Mouse (Mus musculus): Measurements from ENCODE around the gene Ybx1. TPM values are rescaled to one million over a fixed set of nuclear protein-coding genes. Genes with fewer than 3 reads are reported as not detected.

Gene Ybx1
- polyA plus RNA-seq, 1 experiment: 182 TPM

- 63% methylated on average over 5 of the region's 5 CpGs for WGBS
- TF ChIP-seq POLR2A (IDR thresholded peaks at IDR 0.05; ENCODE audit: borderline replicate concordance, insufficient read depth, low read length) (no peak), CTCF (IDR thresholded peaks at IDR 0.05; ENCODE audit: borderline replicate concordance, insufficient read depth, low read depth, low read length) (no peak)
- no peaks in the 10 kb centered on the region for H3K27me3 ChIP-seq (ENCODE audit: control insufficient read depth, insufficient read depth, low read length)
- no peak overlapping the region for H3K4me3 ChIP-seq (replicated peaks; ENCODE audit: insufficient read depth, low read depth, low read length)
- no peak for DNase-seq
- no peaks in the 10 kb centered on the region for H3K4me1 ChIP-seq (ENCODE audit: control insufficient read depth, insufficient read depth, low read length)
- no peak overlapping the region for H3K27ac ChIP-seq (ENCODE audit: insufficient read depth, low read length)
These were observed 11.0 kb upstream of the Ybx1 start for GRCm38 (mm10) chr4:119305418-119305817.

GRCm38 (mm10) chr4:119303291-119303690 is 8.9 kb upstream of the Ybx1 start:
- no peaks in the 10 kb centered on the region for H3K4me1 ChIP-seq (ENCODE audit: control insufficient read depth, insufficient read depth, low read length)
- 93% methylated on average over 8 of the region's 8 CpGs for WGBS
- no peak overlapping the region for H3K27ac ChIP-seq (ENCODE audit: insufficient read depth, low read length)
- DNase-seq: no peak
- H3K27me3 ChIP-seq (ENCODE audit: control insufficient read depth, insufficient read depth, low read length): no peaks in the 10 kb centered on the region
- no peak overlapping the region for H3K4me3 ChIP-seq (replicated peaks; ENCODE audit: insufficient read depth, low read depth, low read length)
- no peak for TF ChIP-seq CTCF (IDR thresholded peaks at IDR 0.05; ENCODE audit: borderline replicate concordance, insufficient read depth, low read depth, low read length)
- TF ChIP-seq POLR2A (IDR thresholded peaks at IDR 0.05; ENCODE audit: borderline replicate concordance, insufficient read depth, low read length): no peak

- no peak for DNase-seq
- no peaks in the 10 kb centered on the region for H3K4me1 ChIP-seq (ENCODE audit: control insufficient read depth, insufficient read depth, low read length)
- 62% methylated on average over 3 of the region's 3 CpGs for WGBS
- no peaks in the 10 kb centered on the region for H3K27me3 ChIP-seq (ENCODE audit: control insufficient read depth, insufficient read depth, low read length)
- H3K4me3 ChIP-seq (replicated peaks; ENCODE audit: insufficient read depth, low read depth, low read length): no peak overlapping the region
- no peak overlapping the region for H3K27ac ChIP-seq (ENCODE audit: insufficient read depth, low read length)
- TF ChIP-seq POLR2A (IDR thresholded peaks at IDR 0.05; ENCODE audit: borderline replicate concordance, insufficient read depth, low read length): no peak
- no peak for TF ChIP-seq CTCF (IDR thresholded peaks at IDR 0.05; ENCODE audit: borderline replicate concordance, insufficient read depth, low read depth, low read length)
These were observed 7.4 kb upstream of the Ybx1 start for GRCm38 (mm10) chr4:119301777-119302176.

GRCm38 (mm10) chr4:119300761-119301160 is 6.4 kb upstream of the Ybx1 start:
- Histone ChIP-seq H3K27ac (ENCODE audit: insufficient read depth, low read length) (no peak overlapping the region), H3K4me1 (ENCODE audit: control insufficient read depth, insufficient read depth, low read length) (no peaks in the 10 kb centered on the region), H3K27me3 (ENCODE audit: control insufficient read depth, insufficient read depth, low read length) (no peaks in the 10 kb centered on the region), H3K4me3 (replicated peaks; ENCODE audit: insufficient read depth, low read depth, low read length) (no peak overlapping the region)
- no peak for TF ChIP-seq CTCF (IDR thresholded peaks at IDR 0.05; ENCODE audit: borderline replicate concordance, insufficient read depth, low read depth, low read length)
- TF ChIP-seq POLR2A (IDR thresholded peaks at IDR 0.05; ENCODE audit: borderline replicate concordance, insufficient read depth, low read length): no peak
- DNase-seq: no peak
- WGBS: 79% methylated on average over 3 of the region's 3 CpGs

GRCm38 (mm10) chr4:119297361-119297760 is 3.0 kb upstream of the Ybx1 start:
- H3K4me3 ChIP-seq (replicated peaks; ENCODE audit: insufficient read depth, low read depth, low read length): no peak overlapping the region
- no peaks in the 10 kb centered on the region for H3K27me3 ChIP-seq (ENCODE audit: control insufficient read depth, insufficient read depth, low read length)
- 88% methylated on average over 2 of the region's 2 CpGs for WGBS
- TF ChIP-seq CTCF (IDR thresholded peaks at IDR 0.05; ENCODE audit: borderline replicate concordance, insufficient read depth, low read depth, low read length) (no peak), POLR2A (IDR thresholded peaks at IDR 0.05; ENCODE audit: borderline replicate concordance, insufficient read depth, low read length) (no peak)
- DNase-seq: no peak
- H3K4me1 ChIP-seq (ENCODE audit: control insufficient read depth, insufficient read depth, low read length): no peaks in the 10 kb centered on the region
- H3K27ac ChIP-seq (ENCODE audit: insufficient read depth, low read length): no peak overlapping the region

GRCm38 (mm10) chr4:119295134-119295453 is 690 bp upstream of the Ybx1 start:
- TF ChIP-seq CTCF (IDR thresholded peaks at IDR 0.05; ENCODE audit: borderline replicate concordance, insufficient read depth, low read depth, low read length) (no peak), POLR2A (IDR thresholded peaks at IDR 0.05; ENCODE audit: borderline replicate concordance, insufficient read depth, low read length) (no peak)
- Histone ChIP-seq H3K4me3 (replicated peaks; ENCODE audit: insufficient read depth, low read depth, low read length) (peak overlapping the region; percentile 83), H3K27ac (ENCODE audit: insufficient read depth, low read length) (peak overlapping the region; percentile 87; the same call in 1 of the 2 replicates), H3K27me3 (ENCODE audit: control insufficient read depth, insufficient read depth, low read length) (no peaks in the 10 kb centered on the region), H3K4me1 (ENCODE audit: control insufficient read depth, insufficient read depth, low read length) (no peaks in the 10 kb centered on the region)
- 4% methylated on average over 6 of the region's 6 CpGs for WGBS
- DNase-seq: no peak

GRCm38 (mm10) chr4:119293574-119294258 is 688 bp downstream of the Ybx1 start:
- TF ChIP-seq CTCF (IDR thresholded peaks at IDR 0.05; ENCODE audit: borderline replicate concordance, insufficient read depth, low read depth, low read length): no peak
- TF ChIP-seq POLR2A (IDR thresholded peaks at IDR 0.05; ENCODE audit: borderline replicate concordance, insufficient read depth, low read length): no peak
- no peaks in the 10 kb centered on the region for H3K4me1 ChIP-seq (ENCODE audit: control insufficient read depth, insufficient read depth, low read length)
- under 1% methylated on average over 70 of the region's 80 CpGs for WGBS
- no peaks in the 10 kb centered on the region for H3K27me3 ChIP-seq (ENCODE audit: control insufficient read depth, insufficient read depth, low read length)
- H3K27ac ChIP-seq (ENCODE audit: insufficient read depth, low read length): no peak overlapping the region
- DNase-seq: peak; percentile 29 to 44
- H3K4me3 ChIP-seq (replicated peaks; ENCODE audit: insufficient read depth, low read depth, low read length): peak overlapping the region; percentile 87

GRCm38 (mm10) chr4:119292771-119293573 is 1.4 kb downstream of the Ybx1 start:
- no peaks in the 10 kb centered on the region for H3K4me1 ChIP-seq (ENCODE audit: control insufficient read depth, insufficient read depth, low read length)
- H3K27me3 ChIP-seq (ENCODE audit: control insufficient read depth, insufficient read depth, low read length): no peaks in the 10 kb centered on the region
- TF ChIP-seq CTCF (IDR thresholded peaks at IDR 0.05; ENCODE audit: borderline replicate concordance, insufficient read depth, low read depth, low read length) (no peak), POLR2A (IDR thresholded peaks at IDR 0.05; ENCODE audit: borderline replicate concordance, insufficient read depth, low read length) (no peak)
- peak overlapping the region; percentile 87 for H3K4me3 ChIP-seq (replicated peaks; ENCODE audit: insufficient read depth, low read depth, low read length)
- under 1% methylated on average over 24 of the region's 24 CpGs for WGBS
- no peak overlapping the region for H3K27ac ChIP-seq (ENCODE audit: insufficient read depth, low read length)
- DNase-seq: peak; percentile 29 to 31

Measured in cerebellum, adult 2 months (tissue).